Mouse (Mus musculus) G1E (cell line): Measurements from ENCODE around the gene Sorbs1. TPM values are rescaled to one million over a fixed set of nuclear protein-coding genes. Genes with fewer than 3 reads are reported as not detected.

Experiments used
- ATAC-seq: 2 replicates; pipeline ENCODE4 v1.8.0; 2016; ENCODE audit warnings: mild to moderate bottlenecking; ENCODE audit not compliant: insufficient number of reproducible peaks, poor library complexity, low FRiP score, severe bottlenecking; ENCODE audit errors: extremely low read depth
- DNase-seq: peaks from one replicate; pipeline ENCODE4 v3.0.0; 2012; ENCODE audit warnings: low spot score
- H3K27me3 ChIP-seq: 2 replicates; pipeline ENCODE4 v1.6.1; 2012; ENCODE audit warnings: mild to moderate bottlenecking, low read length, inconsistent platforms; ENCODE audit not compliant: insufficient read depth
- H3K36me3 ChIP-seq: replicated peaks from 2 replicates; pipeline ENCODE3; 2012; ENCODE audit warnings: mild to moderate bottlenecking, inconsistent platforms
- H3K4me1 ChIP-seq: 2 replicates; pipeline ENCODE4 v1.6.1; 2012; ENCODE audit warnings: low read depth, low read length, inconsistent platforms, mixed read lengths; ENCODE audit not compliant: insufficient read depth
- H3K4me3 ChIP-seq: 2 replicates; pipeline ENCODE4 v1.5.1; 2012; ENCODE audit warnings: low read depth, mild to moderate bottlenecking, inconsistent platforms, low read length, moderate library complexity, mixed read lengths
- H3K9me3 ChIP-seq: replicated peaks from 2 replicates; pipeline ENCODE4 v1.6.1; 2012; ENCODE audit warnings: inconsistent platforms
- CTCF ChIP-seq: IDR thresholded peaks from 2 replicates; pipeline ENCODE4 v1.5.1; 2012; ENCODE audit warnings: low read depth, low read length, inconsistent platforms, mixed read lengths
- GATA1 ChIP-seq: IDR thresholded peaks from 2 replicates; pipeline ENCODE4 v1.6.1; 2012; ENCODE audit warnings: borderline replicate concordance, low read length, inconsistent platforms, mixed read lengths
- GATA2 ChIP-seq: IDR thresholded peaks from 2 replicates; pipeline ENCODE4 v1.6.1; 2012; ENCODE audit warnings: low read depth, low read length, inconsistent platforms, borderline replicate concordance
- POLR2AphosphoS5 ChIP-seq: IDR thresholded peaks from 2 replicates; pipeline ENCODE4 v1.6.1; 2012; ENCODE audit warnings: low read depth, low read length, inconsistent platforms; ENCODE audit not compliant: insufficient replicate concordance
- TAL1 ChIP-seq: conservative IDR thresholded peaks from 2 replicates; pipeline ENCODE4 v1.6.1; 2012; ENCODE audit warnings: low read depth, low read length, inconsistent platforms, mixed read lengths
- polyA plus RNA-seq: library from polyadenylated mRNA; stranded (reverse); fragments of >175 nt; gene quantifications from 2 replicates; pipeline ENCODE4 v1.2.3, GENCODE M21; 2012
- total RNA-seq, 2 experiments: library from RNA; stranded (forward) in 1 of 2; stranded (reverse) in 1 of 2; fragments of 200-1000 nt in 1 of 2; fragments of >200 nt in 1 of 2; fragmentation: Nextera tagmentation in 1 of 2; gene quantifications; 2 replicates each; pipeline ENCODE4 v1.2.3; 2014 to 2017

The Sorbs1 gene
- total and polyA plus RNA-seq, 3 experiments = 9.2 to 64.2 (median 19.2) TPM

DNA sequence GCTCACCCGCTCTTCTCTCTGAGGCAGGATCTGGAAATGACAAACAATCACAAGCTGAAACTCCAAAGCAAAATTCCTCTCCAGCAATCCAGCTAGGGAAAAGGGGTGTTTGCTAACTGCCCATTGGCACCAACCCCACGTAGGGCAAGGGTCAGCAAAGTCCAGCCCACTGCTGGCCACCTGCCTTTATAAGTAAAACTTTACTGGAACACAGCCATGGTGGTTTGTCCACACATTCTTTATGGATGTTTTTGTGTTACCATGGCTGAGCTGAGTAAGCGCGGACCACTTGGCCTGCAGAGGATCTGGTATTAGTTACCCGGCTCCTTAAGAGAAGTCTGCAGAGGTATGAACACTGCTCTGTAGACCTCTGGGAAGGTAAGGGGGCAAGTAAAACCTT lies 148.4 kb downstream of the Sorbs1 start:
- Histone ChIP-seq H3K4me3 (no peak overlapping the region), H3K27me3 (no peaks in the 10 kb centered on the region), H3K9me3 (peaks cover 4% of the 10 kb centered on the region; the same call in 1 of the 2 replicates), H3K4me1 (peaks cover 4% of the 10 kb centered on the region; the same call in 1 of the 2 replicates), H3K36me3 (peaks cover 85% of the 10 kb centered on the region)
- TF ChIP-seq GATA1 = no peak
- TF ChIP-seq TAL1 = no peak
- TF ChIP-seq POLR2AphosphoS5 = no peak
- TF ChIP-seq GATA2 = no peak
- no peak for TF ChIP-seq CTCF
- ATAC-seq (no peak), DNase-seq (no peak)

DNA sequence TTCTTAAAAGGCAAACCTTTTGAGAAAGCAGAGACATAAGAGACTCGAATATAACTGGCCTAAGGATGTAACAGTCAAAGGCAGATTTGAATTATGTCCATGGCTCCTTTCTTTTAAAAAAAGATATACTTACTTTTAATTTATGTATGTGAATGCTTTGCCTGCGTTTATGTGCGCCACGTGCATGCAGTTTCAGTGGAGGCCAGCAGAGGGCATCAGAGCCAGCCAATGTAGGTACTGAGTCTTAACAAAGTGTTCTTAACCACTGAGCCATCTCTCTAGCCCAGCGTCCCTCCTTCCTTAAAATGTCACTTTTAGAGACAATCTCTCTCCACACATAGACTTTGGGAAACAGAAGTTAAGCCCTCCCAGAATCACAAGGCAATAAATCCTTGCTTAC lies 150.1 kb downstream of the Sorbs1 start:
- Histone ChIP-seq H3K4me1 (peaks cover 4% of the 10 kb centered on the region; the same call in 1 of the 2 replicates), H3K36me3 (peaks cover 74% of the 10 kb centered on the region), H3K4me3 (no peak overlapping the region), H3K9me3 (peaks cover 4% of the 10 kb centered on the region; the same call in 1 of the 2 replicates), H3K27me3 (no peaks in the 10 kb centered on the region)
- TF ChIP-seq CTCF = peak; percentile 19; the same call in 1 of the 2 replicates
- no peak for TF ChIP-seq TAL1
- DNase-seq (no peak), ATAC-seq (no peak)

DNA sequence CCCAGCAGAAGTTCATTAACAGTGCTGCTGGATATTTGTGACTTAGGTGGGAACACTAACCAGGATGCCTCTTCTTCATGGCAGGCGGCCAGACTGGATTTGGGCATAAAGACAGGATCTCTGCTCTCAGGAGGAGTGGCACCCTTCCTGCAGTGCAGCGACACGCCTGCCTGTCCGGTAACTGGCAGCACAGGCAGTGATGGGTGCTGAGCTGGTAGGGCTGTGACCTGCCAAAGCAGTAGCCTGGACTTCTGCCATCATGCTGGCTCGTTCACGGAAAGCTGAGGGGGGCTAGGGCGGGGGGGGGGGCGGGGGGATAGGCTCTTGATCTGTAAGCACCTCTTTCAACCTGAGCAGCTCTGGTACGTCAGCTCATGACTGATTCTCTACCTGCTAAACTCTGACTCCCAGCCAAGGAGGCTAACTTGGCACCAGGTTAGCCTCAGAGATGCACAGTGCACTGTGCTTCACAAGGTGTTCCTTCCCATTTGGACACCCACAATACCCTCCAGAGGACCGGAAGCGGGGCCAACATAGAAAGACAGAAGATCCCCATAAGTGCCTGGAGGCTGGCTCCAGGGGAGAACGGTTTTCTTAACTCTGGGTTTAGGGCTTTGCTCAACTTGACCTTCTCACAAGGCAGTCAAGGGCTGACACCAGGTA lies 151.2 kb downstream of the Sorbs1 start:
- no peak overlapping the region for H3K4me3 ChIP-seq
- peaks cover 4% of the 10 kb centered on the region; the same call in 1 of the 2 replicates for H3K4me1 ChIP-seq
- no peak for ATAC-seq
- DNase-seq = no peak
- no peaks in the 10 kb centered on the region for H3K27me3 ChIP-seq
- TF ChIP-seq CTCF (no peak), TAL1 (no peak), POLR2AphosphoS5 (no peak), GATA1 (no peak), GATA2 (no peak)
- peaks cover 65% of the 10 kb centered on the region for H3K36me3 ChIP-seq
- H3K9me3 ChIP-seq = peaks cover 4% of the 10 kb centered on the region; the same call in 1 of the 2 replicates

DNA sequence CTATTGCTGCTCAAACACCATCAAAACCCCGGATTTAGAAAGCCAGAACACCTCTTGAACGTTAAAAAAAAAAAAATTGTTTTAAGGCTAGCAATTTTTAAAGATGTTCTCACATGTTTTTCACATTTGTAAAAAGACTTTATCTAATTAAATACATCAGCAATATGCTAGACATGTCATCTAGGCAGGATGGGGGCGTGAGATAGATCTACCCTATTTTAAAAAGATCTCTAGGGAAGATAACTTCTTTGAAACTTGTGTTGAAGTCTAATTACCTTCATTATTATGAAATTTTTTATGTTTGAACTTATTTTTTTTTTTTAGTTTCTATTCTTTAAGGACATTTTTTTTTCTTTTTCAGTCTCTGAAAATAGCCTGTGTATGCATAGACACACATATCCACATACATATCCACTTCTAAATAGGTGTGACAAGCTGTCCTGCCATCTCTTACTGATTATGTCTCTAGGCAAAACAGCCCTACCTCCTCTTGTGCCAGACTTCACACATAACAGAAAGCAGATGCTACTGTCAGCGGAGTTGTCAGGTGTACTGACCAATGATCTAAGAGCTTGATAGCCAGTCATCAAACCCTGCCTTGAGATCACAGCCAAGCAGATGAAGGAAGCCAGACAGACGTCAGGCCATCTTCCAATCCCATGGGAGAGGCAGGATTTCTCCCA lies 153.7 kb downstream of the Sorbs1 start:
- H3K9me3 ChIP-seq = peaks cover 4% of the 10 kb centered on the region; the same call in 1 of the 2 replicates

DNA sequence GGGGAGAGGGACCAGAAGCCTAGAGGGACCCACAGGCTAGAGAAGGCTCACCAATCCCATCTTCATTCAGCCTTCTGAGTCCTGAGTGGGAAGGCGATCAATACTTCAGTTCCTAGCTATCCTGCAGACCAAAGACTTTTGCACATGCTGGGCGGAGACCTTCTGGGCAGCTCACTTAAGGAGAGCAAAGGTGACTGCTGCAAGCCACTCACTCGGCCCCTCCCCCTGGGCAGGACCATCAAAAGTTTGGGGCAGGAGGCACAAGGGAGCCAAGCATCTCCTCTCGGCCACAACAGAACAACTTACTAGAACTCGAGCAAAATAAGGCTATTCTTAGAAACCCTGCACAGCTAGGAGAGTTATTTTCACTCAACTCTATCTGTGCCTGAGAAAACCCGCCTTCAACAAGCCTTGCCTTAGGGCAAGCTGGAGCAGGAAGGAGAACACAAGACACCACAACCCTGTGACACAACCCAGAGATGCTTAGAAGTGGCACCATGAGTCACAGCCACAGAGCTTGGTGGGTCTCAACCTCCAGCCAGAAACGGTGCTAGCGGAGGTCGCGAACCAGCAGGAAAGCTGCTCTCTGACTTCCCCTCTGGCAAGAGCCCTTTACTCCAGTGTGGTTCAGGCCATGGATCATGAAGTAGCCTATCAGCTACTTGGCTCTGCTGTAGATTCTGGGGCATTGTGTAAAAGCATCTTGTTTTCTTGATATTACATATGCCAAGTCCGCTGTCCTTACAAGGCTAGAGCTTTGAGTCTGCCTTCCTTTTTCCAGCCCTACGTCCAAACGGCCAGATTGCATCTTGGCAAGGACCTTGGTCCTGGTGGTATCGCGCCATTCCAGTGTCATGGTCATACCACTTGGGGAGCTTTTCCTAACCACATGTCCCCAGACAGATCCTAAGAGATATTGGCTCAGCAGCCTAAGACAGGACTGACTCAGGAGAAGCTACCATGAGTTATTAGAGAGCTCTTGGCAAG lies 156.8 kb downstream of the Sorbs1 start:
- DNase-seq (no peak), ATAC-seq (no peak)
- TF ChIP-seq TAL1 = no peak
- TF ChIP-seq POLR2AphosphoS5 = no peak
- TF ChIP-seq GATA1 = no peak
- no peak for TF ChIP-seq GATA2
- TF ChIP-seq CTCF = no peak
- H3K4me3 ChIP-seq = no peak overlapping the region
- H3K4me1 ChIP-seq = no peaks in the 10 kb centered on the region
- no peaks in the 10 kb centered on the region for H3K9me3 ChIP-seq
- peaks cover 47% of the 10 kb centered on the region for H3K36me3 ChIP-seq
- no peaks in the 10 kb centered on the region for H3K27me3 ChIP-seq

More for the DNA sequence above, 153.7 kb downstream of the Sorbs1 start:
- DNase-seq (no peak), ATAC-seq (no peak)
- Histone ChIP-seq H3K4me1 (no peaks in the 10 kb centered on the region), H3K36me3 (peaks cover 67% of the 10 kb centered on the region), H3K27me3 (no peaks in the 10 kb centered on the region), H3K4me3 (no peak overlapping the region)
- TF ChIP-seq TAL1 (no peak), POLR2AphosphoS5 (no peak), CTCF (no peak), GATA2 (no peak)

DNA sequence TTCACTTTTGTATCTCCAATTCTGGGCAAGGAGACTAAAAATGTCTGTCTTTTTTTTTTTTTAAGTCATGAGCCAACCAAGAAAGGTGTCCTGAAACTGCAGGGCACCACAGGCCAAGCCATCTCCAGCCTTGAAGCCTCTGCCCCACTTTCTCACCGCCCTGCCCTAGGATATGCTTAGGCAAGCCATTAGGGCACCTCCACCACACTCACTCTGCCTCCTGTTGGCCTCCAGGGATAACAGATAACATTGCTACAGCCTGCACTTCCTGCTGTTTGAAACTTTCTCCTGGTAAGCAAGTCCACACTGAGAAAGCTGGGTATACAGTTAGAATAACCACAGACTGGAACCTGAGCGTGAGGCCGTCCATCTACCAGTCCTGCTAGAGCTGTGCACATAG lies 158.5 kb downstream of the Sorbs1 start:
- Histone ChIP-seq H3K4me3 (no peak overlapping the region), H3K4me1 (no peaks in the 10 kb centered on the region), H3K9me3 (no peaks in the 10 kb centered on the region), H3K36me3 (peaks cover 53% of the 10 kb centered on the region), H3K27me3 (no peaks in the 10 kb centered on the region)
- DNase-seq = no peak
- TF ChIP-seq TAL1 (no peak), GATA2 (no peak), CTCF (no peak), POLR2AphosphoS5 (no peak), GATA1 (no peak)
- ATAC-seq = no peak
